Mouse (Mus musculus): ENCODE measurements at regions not wholly inside any gene's neighbourhood (a gene's known extent, or its start where the extent isn't known, plus 50 kb on each side); places are given as distances from the start of the nearest gene placed in this dataset.
A peak's percentile ranks its signal among the peaks of the same experiment; 100 is the strongest.

- DNase-seq (ENCODE audit: low read depth), result no peak
Measured at GRCm38 (mm10) chr1:55888711-55889366, 483.1 kb downstream of the Plcl1 start.

- DNase-seq (ENCODE audit: low read depth), result no peak
Measured at GRCm38 (mm10) chr1:55890511-55891151, 484.9 kb downstream of the Plcl1 start.

GRCm38 (mm10) chr1:55891894-55892293, 486.2 kb downstream of the Plcl1 start:
- DNase-seq (ENCODE audit: low read depth), result no peak

GRCm38 (mm10) chr1:55897572-55897971, 491.9 kb downstream of the Plcl1 start:
- DNase-seq (ENCODE audit: low read depth), result no peak

GRCm38 (mm10) chr1:55898031-55898430, 492.3 kb downstream of the Plcl1 start:
- DNase-seq (ENCODE audit: low read depth), result no peak

GRCm38 (mm10) chr1:55900033-55900432, 494.3 kb downstream of the Plcl1 start:
- no peak for DNase-seq (ENCODE audit: low read depth)

- no peak for DNase-seq (ENCODE audit: low read depth)
Measured at GRCm38 (mm10) chr1:55903177-55903576, 497.5 kb downstream of the Plcl1 start.

GRCm38 (mm10) chr1:55904571-55904970, 498.9 kb downstream of the Plcl1 start:
- no peak for DNase-seq (ENCODE audit: low read depth)

- DNase-seq (ENCODE audit: low read depth), result no peak
Measured at GRCm38 (mm10) chr1:55905232-55905631, 499.5 kb downstream of the Plcl1 start.

- DNase-seq (ENCODE audit: low read depth), result no peak
Measured at GRCm38 (mm10) chr1:55910024-55910423, 504.3 kb downstream of the Plcl1 start.

- DNase-seq (ENCODE audit: low read depth), result no peak
Measured at GRCm38 (mm10) chr1:55914284-55914683, 508.6 kb downstream of the Plcl1 start.

- no peak for DNase-seq (ENCODE audit: low read depth)
Measured at GRCm38 (mm10) chr1:55915940-55916339, 510.2 kb downstream of the Plcl1 start.

- DNase-seq (ENCODE audit: low read depth), result no peak
Measured at GRCm38 (mm10) chr1:55919516-55919915, 513.8 kb downstream of the Plcl1 start.

GRCm38 (mm10) chr1:55946786-55947549, 541.2 kb downstream of the Plcl1 start:
- peak; percentile 71 for DNase-seq (ENCODE audit: low read depth)

- no peak for DNase-seq (ENCODE audit: low read depth)
Measured at GRCm38 (mm10) chr1:55947618-55948283, 542.0 kb downstream of the Plcl1 start.

- DNase-seq (ENCODE audit: low read depth), result no peak
Measured at GRCm38 (mm10) chr1:55949606-55950005, 543.9 kb downstream of the Plcl1 start.

- DNase-seq (ENCODE audit: low read depth), result no peak
Measured at GRCm38 (mm10) chr1:55957804-55958445, 552.2 kb downstream of the Plcl1 start.

- DNase-seq (ENCODE audit: low read depth), result peak; percentile 40
Measured at GRCm38 (mm10) chr1:55960291-55960690, 554.6 kb downstream of the Plcl1 start.

- DNase-seq (ENCODE audit: low read depth), result no peak
Measured at GRCm38 (mm10) chr1:55963867-55964266, 558.1 kb downstream of the Plcl1 start.

- no peak for DNase-seq (ENCODE audit: low read depth)
Measured at GRCm38 (mm10) chr1:55966273-55966672, 560.6 kb downstream of the Plcl1 start.

- no peak for DNase-seq (ENCODE audit: low read depth)
Measured at GRCm38 (mm10) chr1:55967869-55968268, 562.1 kb downstream of the Plcl1 start.

- no peak for DNase-seq (ENCODE audit: low read depth)
Measured at GRCm38 (mm10) chr1:55977796-55978195, 572.1 kb downstream of the Plcl1 start.
